Mouse (Mus musculus) adrenal gland, postnatal 14 days (tissue): ENCODE data around the gene Mdc1. TPM values are rescaled to one million over a fixed set of nuclear protein-coding genes. Genes with fewer than 3 reads are reported as not detected.
"Not testable (repeated sequence)": the region's sequence is repeated elsewhere in the genome, so short reads cannot be mapped to it uniquely, and the experiment has no call there.

ENCODE experiments used
- DNase-seq: peaks from one replicate; pipeline ENCODE4 v3.0.0; 2021; ENCODE audit warnings: mixed read lengths
- total RNA-seq: library from RNA; stranded (reverse); gene quantifications from 2 replicates; pipeline ENCODE4 v1.2.3, GENCODE M21; 2021

Mdc1 gene
- total RNA-seq, 1 experiment from 2014 or later, result 20.6 TPM

DNA sequence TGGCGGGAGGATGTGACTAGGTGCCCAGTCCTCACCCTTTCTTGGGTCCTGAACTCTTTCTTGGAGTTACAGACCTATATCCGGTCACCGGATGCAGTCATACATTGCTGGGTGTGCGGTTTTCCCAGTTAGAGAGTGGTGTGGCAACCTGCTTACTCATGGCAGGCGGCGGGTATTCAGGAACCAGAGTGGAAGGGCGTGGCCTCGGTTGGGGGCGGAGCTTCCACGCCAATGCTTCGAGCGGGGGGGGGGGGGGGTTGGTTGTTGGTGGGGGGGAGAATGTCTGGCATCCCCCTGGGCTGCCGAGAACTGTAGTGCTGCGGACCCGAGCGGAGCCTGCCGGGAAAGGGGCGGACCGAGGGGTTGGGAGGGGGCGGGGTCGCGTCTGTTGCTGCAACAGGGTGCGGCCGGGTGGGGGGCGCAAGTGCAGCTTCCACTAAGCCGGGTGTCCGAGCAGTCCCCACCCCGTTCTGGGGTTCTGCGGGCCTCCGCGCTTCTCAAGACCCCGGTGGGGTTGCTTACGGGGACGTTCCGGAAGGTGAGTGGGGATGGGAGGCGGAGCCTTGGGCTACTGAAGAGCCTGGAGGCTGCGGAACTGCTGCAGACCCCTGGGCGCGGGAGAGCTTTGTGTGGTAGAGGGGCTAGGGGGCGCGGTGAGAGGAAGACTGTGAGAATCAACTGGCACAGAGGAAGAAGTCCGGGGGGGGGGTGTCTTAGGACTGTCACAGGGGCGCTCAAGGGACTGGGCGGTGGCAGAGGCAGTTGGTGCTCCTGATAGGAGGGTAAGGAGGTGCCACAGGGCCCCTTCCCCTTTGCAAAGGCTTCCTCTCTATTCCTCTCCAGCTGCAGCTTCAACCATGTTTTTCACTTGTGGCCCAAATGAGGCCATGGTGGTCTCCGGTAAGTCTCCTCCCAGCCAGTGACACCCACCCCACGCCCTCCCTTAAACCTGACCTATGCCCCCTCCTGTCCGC, 18.1 kb upstream of the Mdc1 start, which contains the start of gene Flot1:
Gene Flot1, plus strand, starts transcription at position 267 of the 974 bp plus-strand sequence.
- peak; percentile 92 for DNase-seq

GRCm38 (mm10) chr17:35824402-35824801, 16.9 kb upstream of the Mdc1 start:
- no peak for DNase-seq

DNA sequence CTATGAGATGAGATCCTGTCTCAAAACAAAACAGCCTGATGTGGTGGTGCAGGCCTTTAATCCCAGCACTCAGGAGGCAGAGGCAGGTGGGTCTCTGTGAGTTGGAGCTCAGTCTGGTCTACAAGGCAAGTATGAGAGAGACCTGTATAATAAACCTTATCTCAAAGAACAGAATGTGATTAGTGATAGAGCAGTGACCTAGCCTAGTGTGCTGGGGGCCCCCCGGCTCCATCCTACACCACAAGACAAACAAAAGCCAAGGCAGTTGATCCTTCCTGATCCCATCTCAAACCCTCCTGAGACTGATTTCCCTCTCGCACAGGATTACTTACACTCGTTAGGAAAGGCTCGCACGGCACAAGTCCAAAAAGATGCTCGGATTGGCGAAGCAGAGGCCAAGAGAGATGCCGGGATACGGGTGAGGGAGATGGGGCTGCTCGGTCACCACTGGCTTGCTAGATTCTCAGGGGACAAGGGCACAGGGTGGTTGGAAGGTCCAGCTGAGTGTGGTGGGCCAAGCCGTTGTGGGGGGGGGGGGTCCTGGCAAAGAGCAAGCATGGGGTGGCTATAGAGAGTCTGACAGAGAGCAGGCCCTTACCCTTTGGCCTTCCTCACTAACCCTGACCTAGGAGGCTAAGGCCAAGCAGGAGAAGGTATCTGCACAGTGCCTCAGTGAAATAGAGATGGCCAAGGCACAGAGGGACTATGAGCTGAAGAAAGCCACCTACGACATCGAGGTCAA, 16.0 kb upstream of the Mdc1 start:
- no peak for DNase-seq

GRCm38 (mm10) chr17:35829737-35830136, 11.6 kb upstream of the Mdc1 start:
- peak; percentile 93 for DNase-seq

DNA sequence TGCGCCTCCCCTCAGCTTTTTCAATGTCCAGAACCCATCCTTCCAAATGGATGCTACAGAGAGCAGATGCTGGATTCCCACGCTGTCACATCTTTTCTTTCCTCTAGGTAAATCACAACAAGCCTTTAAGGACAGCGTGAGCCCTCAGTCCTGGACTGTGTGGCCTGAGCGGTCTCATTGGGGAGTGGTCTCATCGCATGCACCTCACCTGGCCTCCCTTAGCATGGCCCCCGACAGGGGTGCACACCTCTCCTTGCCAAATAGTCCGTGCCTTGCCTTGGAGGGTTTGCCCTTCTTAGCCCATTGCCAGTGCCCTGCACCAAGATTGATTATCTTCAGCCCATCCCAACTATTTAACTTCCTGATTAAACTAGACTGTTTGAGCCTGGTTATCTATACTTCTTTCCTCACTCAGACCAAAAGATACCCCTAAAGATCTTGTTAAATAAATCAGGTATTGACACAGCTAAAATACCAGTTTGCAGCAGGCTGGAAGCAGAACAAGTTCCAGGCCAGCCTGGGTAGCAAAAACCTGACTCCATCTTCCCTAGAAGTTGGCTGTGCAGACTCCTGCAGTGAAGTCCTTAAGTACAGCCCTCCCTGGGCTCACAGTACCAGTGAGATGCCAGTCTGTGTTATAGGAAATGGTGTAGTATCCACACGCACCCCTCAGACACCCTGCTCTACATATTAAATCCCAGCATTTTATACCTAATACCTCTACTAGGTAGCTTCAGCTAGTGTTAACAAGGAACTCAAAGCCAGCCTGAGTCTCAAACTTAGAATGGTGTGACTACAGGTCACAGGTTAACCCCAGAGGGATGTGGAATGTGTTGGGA, 8.7 kb upstream of the Mdc1 start:
- DNase-seq, result no peak

DNA sequence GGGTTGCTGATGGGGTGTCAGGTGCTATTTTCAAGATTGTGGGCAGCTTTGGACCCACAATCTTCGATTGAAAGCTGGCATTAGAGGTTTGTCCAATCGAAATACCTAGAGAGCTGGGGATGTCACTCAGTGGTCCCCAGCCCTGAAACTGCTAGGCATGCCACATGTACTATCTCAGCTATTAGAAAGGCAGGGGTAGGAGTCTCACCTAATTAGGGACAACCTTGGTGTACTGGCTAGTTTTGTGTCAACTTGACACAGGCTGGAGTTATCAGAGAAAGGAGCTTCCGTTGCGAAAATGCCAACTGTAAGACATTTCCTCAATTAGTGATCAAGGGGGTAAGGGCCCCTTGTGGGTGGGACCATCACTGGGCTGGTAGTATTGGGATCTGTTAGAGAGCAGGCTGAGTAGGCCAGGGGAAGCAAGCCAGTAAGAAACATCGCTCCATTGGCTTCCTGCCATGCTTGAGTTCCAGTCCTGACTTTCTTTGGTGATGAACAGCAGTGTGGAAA, 8.0 kb upstream of the Mdc1 start:
- no peak for DNase-seq

- DNase-seq, result no peak
Measured at GRCm38 (mm10) chr17:35833894-35834293, 7.4 kb upstream of the Mdc1 start.

GRCm38 (mm10) chr17:35834696-35835422, 6.5 kb upstream of the Mdc1 start:
- peak; percentile 18 for DNase-seq

- DNase-seq, result no peak
Measured at GRCm38 (mm10) chr17:35835424-35836140, 5.7 kb upstream of the Mdc1 start.

DNA sequence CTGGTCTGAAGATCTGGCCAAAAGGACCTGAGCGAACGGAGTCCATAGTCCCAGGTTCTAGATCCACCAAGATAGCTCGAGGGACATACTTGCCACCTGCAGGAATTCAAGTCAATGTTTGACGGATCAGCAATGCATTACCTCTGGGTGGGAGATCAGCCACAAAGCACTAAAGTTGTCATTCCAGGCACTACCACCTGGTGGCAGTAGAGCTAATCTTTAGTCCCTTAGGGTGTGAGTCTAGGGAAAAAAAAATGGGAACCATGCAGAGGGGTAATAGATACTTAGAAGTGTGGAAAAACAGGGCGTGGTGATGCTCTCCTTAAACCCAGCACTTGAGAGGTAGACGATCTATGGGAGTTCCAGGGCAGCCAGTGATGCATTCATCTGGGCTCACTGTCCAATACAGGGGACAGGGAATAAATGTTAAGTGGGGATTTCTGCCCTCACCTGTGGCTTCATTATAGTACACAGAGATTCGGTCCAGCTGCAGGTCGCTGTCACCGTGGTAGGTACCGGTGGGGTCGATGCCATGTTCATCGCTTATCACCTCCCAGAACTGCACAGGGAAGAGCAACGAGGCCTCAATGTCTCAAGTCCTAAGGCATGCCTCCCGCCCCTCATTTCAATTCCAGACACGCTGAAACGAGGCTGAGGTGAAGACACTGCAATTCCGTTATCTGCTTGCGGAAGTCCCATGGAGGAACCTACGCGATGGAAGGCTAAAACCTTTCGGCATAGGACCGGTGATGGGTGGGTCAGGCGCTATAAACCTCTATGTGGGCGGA, 4.9 kb upstream of the Mdc1 start:
- peak; percentile 88 for DNase-seq

DNA sequence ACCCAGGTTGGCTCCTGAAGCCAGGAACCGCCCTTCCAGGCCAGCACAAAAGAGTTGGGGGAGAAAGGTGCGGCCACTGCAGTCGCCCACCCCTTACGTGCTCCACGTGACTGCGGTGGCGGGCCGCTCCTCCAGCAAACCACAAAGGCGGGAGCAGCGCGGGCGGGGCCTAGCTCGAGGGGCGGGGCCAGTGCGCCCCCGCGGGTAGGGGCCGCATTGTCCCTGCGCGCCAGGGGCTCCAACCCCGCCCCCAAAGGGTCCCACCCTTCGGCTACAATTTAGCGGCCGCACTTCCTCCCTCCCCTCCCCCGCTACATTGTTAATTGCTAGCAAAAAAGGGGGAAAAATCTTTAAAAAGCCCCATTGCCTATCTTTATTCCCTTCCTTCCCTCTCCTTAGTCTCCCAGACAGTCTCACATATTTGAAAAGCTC, 4.3 kb upstream of the Mdc1 start:
- DNase-seq, result peak; percentile 90

- peak; percentile 66 for DNase-seq
Measured at GRCm38 (mm10) chr17:35837487-35837886, 3.8 kb upstream of the Mdc1 start.

GRCm38 (mm10) chr17:35838122-35838544, 3.2 kb upstream of the Mdc1 start, which contains the start of gene Tubb5:
Gene Tubb5, minus strand, starts transcription at chr17:35838306.
- peak; percentile 97 for DNase-seq

- no peak for DNase-seq
Measured at GRCm38 (mm10) chr17:35838570-35838969, 2.7 kb upstream of the Mdc1 start.

GRCm38 (mm10) chr17:35839002-35839401, 2.3 kb upstream of the Mdc1 start:
- DNase-seq, result not testable (repeated sequence)

DNA sequence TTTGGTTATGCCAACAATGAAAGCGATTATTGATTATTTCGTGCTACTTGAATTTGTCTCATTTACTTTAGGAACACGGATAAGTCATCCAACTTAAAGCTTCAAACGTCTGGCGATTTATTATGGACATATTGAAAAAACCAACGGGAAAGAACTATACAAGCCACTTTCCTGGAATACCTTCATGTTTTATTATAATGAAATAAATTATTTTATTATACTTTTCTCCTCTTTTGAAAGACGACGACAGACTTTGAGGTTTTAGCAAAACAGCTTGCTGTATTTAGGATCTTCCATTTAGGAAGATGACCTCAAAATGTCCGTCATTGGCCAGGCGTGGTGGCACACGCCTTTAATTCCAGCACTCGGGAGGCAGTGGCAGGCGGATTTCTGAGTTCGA, 754 bp upstream of the Mdc1 start:
- DNase-seq, result no peak

GRCm38 (mm10) chr17:35842006-35842405, 691 bp downstream of the Mdc1 start:
- no peak for DNase-seq

DNA sequence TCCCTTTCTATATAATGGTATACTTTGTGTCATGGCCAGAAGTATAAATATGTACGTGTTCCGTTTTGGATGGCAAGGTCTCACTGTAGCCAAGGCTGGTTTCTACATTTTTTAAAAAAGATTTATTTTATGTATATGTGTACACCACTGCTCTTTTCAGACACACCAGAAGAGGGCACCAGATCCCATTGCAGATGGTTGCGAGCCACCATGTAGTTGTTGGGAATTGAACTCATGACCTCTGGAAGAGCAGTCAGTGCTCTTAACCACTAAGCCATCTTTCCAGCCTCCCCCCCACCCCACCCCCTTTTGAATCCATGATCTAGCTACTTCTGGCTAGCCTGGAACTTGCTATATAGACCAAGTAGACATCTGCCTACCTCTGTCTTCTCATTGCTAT, 2.2 kb downstream of the Mdc1 start:
- no peak for DNase-seq

DNA sequence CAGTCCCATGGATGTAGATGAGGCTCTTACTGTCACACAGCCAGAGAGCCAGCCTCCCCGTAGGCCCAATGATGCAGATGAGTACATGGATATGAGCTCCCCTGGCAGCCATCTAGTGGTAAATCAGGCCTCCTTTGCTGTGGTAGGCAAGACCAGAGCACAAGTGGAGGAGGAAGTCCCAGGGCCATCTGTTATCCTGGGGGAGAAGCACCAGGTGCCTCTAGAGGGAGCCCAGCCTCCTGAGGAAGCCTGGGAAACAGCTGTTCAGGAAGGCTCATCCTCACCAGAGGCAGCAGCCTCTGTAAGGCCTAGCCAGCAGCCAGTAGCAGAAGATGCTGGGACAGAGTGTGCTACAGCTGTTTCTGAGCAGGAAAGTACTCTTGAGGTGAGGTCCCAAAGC, 6.8 kb downstream of the Mdc1 start:
- DNase-seq, result peak; percentile 38

DNA sequence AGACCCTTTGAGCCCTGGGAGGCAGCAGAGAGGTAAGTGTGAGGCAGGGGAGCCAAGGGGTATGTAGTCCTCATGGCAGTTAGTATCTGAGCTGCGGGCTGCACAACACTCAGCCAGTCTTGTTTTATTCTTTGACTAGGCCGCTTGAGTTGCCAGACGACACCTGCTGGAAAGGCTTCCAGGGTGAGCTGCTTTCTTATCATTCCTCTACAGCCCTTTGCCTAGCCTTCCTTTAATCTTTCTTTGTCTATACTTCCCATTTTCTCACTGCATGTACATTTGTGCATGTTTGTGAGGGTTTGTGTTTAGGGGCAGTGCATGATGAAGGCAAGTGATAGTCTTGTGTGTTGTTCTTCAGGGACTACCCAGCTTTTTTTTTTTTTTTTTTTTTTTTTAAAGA, 9.7 kb downstream of the Mdc1 start:
- no peak for DNase-seq
